Mouse (Mus musculus): Measurements from ENCODE around the gene Rab7b.

DNA sequence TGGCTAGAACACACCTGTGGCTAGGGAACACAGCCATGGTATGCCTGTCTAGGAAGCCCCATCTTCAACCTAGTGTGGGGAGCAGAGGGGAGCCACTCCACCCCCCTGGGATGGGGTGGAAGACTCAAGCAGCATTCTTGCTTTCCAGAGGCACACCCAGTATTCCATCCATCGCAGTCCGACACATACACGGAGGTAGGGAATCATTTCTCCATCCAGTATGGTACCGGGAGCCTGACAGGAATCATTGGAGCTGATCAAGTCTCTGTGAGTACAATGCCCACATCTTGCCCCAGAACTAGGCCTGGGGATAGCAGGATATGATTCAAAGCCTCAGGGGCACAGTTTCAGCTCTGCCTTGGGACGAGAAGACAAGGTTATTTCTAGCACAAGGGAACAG lies 24.4 kb upstream of the Rab7b start:
- TF ChIP-seq POLR2A (IDR thresholded peaks at IDR 0.05; ENCODE audit: insufficient read depth, low read length) = no peak
- no peak for TF ChIP-seq CTCF (IDR thresholded peaks at IDR 0.05; ENCODE audit: low read depth, low read length)
- TF ChIP-seq EP300 (IDR thresholded peaks at IDR 0.05; ENCODE audit: insufficient read depth, low read depth, low read length) = no peak
